Mouse (Mus musculus): Measurements from ENCODE around the gene Auh. TPM values are rescaled to one million over a fixed set of nuclear protein-coding genes. Genes with fewer than 3 reads are reported as not detected.

Gene Auh
- polyA plus RNA-seq (2015; fragmentation: Illumina TruSeq; extraction: RNeasy Lipid Tissue Mini Kit (QIAGEN cat#74804); ENCODE audit: insufficient read depth, low read depth, low replicate concordance), result 9.8 TPM

GRCm38 (mm10) chr13:52929209-52930171 lies at the start of gene Auh:
Gene Auh, minus strand, starts transcription at chr13:52929681.

Other genes starting within 250 kb of the Auh start
- gene Nfil3, start 51.4 kb upstream of the Auh start, polyA plus RNA-seq (2015; fragmentation: Illumina TruSeq; extraction: RNeasy Lipid Tissue Mini Kit (QIAGEN cat#74804); ENCODE audit: insufficient read depth, low read depth, low replicate concordance), result 4.6 TPM